Mouse (Mus musculus): ENCODE measurements around the gene Kcnb1.

Kcnb1 gene

DNA sequence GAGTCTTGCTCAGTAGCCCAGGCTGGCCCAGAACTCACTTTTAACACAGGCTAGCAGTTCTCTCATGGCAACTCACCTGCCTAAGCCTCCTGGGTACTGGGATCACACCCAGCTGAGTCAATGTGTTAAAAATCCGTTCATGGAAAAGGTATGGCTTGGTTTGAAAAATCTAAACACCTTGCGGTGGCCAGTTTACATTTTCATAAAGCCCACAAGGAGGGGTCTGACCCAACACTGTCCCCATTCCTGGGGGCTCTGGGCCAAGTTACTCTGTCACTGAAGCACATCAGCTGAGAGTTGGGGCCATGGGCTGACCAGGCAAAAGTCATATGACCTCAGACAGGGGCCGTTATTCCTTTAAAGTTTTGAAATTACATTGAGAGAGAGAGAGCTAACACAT is 109.6 kb downstream of the Kcnb1 start:
- WGBS: 73% methylated on average over 3 of the region's 3 CpGs

DNA sequence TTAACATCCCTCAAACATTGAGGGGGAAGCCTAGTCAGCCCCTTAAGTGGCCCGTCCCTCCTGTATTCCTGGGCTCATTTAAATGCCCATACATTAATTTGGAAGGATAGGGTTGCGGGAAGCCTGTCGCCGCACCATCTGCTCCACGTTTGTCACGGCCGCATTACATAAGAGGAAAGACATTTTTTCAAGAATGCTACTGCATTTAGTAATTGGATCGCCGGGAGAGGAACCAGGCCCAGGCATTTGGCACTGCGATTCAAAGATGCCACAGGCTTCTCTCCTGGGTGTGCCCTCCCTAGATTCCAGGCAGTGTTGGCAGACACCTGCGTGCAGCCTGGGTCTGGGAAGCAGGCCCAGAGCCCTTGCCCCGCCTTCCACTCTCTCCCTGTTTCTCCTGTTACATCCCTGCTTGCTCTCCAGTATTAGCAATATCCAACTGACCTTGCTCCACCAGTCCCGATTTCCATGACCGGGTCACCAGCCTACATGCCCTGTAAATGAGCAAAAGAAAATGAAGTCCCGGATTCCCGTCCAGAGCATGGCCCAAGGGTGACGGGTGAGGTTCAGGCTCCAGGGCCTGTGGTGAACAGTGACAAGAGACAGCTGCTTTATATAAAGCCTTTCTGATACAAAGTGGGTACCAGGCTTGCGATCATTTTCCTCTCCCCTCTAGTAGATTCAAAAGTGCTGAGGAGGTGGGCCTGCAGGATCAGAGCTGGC is 110.3 kb downstream of the Kcnb1 start:
- 34% methylated on average over 18 of the region's 18 CpGs for WGBS

DNA sequence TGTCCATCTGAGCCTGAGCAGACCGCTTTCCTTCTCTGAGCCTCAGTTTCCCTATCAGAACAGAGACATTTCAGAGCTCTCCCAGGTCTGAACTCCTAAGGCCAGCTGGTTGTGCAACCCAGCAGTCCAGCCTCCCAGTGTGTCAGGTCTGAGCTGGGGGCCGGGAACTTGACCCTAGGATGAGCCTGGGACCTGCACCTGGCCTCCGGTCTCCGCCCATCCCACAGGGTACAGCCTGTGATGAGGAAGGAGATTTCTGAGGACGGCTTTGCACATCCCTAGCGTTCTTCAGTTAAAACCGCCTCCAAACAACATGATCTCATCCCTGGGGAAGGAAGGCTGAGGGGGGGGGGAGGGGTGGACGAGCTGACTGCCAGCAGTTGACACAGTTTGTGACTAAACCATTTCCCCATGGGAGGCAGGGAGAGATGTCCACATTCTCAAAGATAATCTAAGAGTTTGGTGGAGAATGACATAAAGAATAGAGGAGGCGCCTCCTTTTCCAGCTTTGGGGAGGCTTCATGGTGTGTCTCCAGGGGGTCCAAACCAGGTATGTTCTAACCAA is 110.9 kb downstream of the Kcnb1 start:
- 28% methylated on average over 9 of the region's 9 CpGs for WGBS

DNA sequence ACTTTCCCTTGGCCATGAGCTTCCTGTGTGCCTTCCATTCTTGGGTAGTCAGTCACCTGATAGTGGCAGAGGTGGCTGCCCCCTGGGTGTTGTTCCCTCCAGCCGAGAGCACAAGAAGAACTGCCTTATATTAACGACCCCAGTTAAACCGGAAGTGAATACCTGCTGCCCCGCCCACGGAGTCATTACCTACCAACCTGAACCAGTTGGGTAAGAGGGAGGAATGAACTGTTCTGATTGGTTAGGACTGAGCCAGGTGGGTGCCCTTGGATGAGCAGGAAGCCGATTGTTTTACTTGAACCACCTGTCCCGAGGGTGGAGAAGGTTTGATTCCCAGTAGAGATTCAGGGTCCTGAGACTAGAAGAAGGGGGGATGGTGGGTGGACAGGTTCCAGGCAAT is 111.5 kb downstream of the Kcnb1 start:
- 46% methylated on average over 7 of the region's 7 CpGs for WGBS

DNA sequence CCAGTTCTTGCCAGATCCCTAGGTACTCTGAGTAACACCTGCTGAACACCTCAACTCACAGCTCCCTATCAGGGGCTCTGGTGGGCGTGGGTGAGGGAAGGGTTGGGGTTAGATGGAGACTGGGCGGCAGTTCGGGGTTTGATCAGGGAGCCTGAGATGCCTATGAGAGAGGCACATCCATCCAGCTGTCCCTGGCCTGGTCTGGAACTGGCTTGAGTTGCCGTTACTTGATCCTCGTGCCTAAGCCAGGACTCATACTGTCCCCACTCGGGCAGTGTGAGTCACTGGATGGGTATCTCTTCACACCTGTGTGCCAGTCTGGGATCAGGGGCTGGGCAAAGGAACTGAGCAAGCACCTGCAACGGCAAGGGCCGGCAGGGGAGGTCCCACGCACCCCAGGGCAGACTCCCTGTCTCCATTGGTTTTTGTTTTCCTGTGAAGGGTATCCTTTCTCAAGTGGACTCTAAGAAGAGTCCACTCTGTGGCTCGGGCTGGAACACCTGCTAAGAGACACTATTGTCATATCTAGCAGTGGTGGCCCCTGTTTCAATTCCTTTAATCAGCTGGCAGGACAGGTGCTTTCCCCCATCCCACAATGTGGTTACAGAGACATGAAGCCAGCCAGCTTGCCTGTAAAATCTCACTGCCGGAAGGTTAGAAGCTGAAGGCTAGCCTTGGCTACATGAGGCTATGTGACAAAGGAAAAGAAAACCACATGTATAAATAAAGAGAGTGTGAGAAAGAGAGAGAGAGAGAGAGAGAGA is 112.6 kb downstream of the Kcnb1 start:
- 87% methylated on average over 11 of the region's 11 CpGs for WGBS

DNA sequence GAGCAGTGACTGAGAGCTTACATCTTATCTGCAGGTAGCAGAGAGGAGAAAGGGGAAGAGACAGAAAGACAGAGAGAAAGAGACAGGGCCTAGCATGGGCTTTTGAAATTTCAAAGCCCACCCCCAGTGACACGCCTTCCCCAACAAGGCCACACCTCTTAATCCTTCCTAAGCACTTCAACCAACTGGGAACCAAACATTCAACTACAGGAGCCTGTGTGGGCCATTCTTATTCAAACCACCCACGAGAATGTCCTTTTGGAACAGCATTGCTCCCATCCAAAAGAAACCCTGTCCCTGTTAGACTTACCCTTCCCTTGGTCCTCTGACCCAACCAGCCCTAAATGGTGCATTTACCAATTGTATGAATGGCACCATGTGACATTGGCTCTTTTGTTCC is 113.2 kb downstream of the Kcnb1 start:
- WGBS: 82% methylated on average over 2 of the region's 2 CpGs

DNA sequence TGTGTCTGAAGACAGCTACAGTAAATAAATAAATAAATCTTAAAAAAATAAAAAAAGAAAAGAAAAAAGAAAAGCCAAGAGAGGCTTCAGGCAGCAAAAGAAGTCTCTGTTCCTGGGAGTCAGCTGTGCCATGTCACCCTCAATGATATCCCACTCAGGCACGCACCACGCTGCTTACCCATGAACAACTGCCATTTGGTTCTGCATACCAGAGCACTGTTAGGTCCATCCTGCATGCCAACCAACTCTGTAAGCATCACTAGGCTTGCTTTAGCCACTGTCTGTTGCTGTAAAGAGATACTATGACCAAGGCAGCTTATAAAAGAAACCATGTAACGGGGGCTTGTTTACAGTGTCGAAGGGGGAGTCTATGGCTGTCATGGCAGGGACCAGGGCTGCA is 113.6 kb downstream of the Kcnb1 start:
- WGBS: 92% methylated on average over 4 of the region's 4 CpGs

DNA sequence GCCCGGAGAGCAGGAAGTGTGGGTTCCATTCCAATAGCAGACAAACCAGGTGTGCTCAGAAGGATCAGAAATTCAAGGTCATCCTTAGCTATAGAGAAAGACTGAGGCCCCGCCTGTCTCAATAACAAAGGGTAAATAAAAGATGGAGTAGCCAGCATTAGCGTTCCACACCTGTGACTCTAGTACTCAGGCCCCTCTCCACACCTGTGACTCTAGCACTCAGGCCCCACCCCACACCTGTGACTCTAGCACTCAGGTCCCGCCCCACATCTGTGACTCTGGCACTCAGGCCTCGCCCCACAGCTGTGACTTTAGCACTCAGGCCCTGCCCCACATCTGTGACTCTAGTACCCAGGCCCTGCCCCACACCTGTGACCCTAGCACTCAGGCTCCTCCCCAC is 115.4 kb downstream of the Kcnb1 start:
- 89% methylated on average over 5 of the region's 5 CpGs for WGBS

DNA sequence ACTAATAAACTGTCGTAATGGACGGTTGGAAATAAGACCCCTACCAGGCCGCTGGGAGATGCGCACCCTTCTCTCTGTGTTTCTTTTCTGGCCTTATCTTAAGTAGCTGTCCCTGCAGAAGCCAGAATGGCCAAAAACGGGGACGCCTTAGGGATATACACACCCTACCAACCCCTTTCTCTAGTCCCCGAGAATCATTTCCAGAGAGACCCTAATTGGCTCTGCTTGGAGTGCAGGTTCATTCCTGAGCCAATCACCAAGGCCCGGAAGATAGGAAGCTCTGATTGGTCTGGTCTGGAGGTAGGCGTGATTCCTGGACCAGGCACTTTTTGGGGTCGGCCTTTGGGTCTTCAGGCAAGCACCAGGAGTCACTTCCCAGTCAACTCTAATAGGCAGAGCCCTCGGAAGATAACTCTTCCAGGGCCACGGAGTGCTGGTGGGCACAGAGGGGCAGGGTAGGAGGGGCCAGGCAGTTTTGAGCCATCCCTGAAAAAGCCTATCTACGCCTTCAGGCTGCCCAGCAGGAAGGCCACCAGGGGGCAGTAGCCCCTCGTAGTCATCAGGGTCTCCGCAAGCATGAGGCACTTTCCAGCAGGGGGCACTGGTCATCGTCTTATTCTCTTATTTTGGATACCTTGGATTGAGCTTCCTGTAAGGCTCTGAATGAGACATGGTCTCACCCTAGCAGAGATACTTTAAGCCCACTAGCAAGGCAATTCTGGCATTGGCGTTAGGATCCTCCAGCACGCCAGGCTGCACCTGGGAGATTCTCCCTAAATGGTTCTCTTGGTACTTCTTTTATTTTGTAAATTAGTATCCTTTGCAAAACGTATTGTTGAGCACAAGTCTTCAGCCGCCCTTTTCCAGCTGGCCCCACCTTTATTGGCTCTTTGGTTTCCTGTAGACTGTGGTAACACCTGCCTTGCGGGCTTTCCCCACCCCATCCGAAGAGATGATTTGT is 118.0 kb downstream of the Kcnb1 start:
- 5% methylated on average over 22 of the region's 22 CpGs for WGBS

DNA sequence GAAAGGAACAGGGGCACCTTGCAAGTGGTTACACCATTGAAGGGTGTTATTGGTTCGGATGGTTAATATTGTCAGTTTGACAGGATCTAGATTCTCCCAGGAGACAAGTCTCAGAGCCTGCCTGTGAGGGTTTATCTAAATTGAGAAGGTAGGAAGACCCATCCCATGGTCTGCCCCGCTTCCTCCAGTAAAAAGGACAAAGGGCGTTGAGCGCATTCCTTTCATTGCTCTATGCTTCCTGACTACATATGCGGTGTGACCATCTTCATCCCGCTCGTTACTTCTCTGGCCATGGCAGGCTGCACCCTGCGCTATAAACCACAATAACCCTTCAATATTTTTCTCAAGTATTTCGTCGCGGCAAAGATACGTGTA is 118.7 kb downstream of the Kcnb1 start:
- WGBS: 17% methylated on average over 12 of the region's 12 CpGs

DNA sequence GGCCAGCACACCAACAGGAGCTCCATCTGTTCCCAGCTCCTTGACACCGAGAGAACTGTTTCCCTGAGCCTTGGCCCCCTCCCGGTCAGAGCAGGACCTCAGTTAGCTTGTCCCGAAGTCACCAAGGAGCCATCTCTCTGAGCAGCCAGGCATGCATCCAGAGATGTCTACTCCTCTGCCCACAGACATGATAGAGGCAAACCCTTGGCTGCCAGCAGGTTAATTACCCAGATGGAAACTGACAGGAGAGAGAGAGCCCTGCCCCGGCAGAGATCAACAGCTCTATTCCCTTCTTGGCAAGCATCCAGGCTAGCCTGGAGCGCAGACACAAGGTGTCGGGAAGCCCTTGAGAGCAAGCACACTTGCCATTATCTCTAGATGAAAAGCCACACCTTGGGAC is 119.6 kb downstream of the Kcnb1 start:
- WGBS: 45% methylated on average over 6 of the region's 6 CpGs

DNA sequence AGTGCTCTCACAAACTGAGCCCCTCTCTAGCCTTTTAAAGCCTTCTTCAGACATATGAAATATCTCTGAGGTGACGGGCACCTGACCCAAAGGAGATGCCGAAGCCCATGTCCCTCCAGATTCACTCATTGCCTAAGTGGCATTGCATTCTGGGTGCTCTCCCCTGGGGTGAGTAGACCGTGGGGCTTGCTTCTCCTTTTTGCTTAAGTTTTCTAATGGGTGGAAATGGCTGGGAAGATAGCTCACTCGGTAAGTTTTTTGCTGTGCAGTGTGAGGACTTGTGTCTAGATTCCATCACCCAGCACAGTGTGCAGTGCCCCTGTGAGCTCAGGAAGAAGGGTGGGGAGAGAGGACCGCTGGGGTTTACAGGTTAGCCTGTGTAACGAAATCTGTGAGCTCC is 122.4 kb downstream of the Kcnb1 start:
- WGBS: 50% methylated on average over 6 of the region's 6 CpGs

DNA sequence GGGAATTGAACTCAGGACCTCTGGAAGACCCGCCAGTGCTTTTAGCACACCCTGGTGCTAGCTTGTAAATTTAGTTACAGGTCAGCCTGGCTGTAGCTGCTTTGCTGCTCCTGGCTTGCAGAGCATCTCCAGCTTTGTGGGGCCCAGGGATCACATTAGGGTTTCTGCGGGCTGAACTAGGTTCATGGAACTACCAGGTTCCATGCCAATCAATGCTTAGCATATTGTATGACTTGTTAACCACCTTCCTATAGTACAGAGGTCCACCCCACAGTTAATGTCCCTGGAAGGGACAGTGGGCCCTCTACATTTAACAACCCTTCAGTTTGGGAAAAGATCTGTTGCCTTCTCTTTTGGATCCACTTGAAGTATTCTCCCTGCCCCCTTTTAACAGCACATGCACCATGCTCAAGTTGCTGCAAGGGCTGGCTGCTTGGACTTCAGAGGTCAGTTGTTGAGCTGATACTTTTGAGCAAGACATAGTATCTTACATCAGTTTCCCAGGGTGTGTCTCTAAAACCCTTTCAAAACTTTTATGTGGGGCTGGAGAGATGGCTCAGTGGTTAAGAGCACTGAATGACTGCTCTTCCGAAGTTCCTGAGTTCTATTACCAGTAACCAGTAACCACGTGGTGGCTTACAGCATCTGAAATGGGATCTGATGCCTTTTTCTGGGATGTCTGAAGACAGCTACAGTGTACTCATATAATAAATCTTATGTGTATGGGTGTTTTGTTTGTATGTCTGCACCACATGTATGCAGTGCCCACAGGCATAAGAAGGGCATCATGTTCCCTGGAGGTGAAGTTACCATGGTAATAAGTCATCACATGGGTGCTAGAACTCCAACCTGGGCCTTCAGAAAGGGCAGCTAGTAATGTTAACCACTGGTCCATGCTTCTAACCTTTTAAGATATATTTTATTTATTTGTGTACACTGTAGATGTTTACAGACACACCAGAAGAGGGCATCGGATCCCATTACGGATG is 123.1 kb downstream of the Kcnb1 start:
- 30% methylated on average over 6 of the region's 6 CpGs for WGBS

DNA sequence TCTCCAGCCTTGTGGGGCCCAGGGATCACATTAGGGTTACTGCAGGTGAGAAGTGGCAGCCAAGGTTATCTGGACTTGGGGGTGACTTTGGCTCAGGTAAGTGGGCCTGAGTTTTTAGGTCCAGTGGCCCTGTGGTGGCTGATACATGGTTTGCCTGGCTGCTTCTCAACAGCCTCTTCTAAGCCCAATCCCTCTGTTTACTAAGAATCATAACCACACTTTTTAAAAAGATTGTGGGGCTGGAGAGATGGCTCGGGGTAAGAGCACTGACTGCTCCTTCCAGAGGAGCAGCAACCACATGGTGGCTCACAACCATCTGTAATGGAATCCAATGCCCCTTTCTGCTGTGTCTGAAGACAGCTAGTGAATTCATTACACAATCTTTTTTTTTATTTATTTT is 123.9 kb downstream of the Kcnb1 start:
- 47% methylated on average over 1 of the region's 1 CpGs for WGBS

DNA sequence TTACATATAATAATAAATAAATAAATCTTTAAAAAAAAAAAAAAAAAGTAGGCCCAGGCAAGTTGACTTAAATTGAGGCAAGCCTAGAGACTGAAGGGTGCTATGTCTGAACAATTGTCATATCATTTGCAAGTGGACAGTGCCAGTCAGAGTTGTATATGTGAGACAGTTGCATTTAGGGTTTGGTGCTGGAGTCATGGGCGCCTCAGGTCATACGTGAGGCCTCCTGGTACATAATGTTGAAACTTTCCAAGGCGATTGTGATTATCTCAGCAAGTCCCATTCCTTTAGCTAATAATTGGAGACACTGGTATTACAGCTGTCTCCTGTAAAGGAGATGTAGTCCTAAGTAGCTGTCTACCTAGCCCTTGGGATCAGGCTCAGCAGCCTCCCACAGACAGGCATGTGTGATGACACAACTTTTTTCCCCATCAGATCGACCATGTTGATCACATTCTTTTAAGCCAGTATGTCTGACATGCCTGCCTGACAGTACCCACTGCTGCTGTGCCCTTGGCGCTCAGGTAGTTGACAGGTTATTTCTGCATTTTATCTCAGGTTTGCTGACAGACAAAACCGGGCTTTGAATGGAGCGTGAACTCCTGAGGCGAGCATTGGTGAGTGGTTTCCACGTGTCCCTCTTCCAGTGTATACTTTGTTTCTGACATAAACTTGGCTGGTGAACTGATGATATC is 125.2 kb downstream of the Kcnb1 start:
- 22% methylated on average over 9 of the region's 9 CpGs for WGBS

DNA sequence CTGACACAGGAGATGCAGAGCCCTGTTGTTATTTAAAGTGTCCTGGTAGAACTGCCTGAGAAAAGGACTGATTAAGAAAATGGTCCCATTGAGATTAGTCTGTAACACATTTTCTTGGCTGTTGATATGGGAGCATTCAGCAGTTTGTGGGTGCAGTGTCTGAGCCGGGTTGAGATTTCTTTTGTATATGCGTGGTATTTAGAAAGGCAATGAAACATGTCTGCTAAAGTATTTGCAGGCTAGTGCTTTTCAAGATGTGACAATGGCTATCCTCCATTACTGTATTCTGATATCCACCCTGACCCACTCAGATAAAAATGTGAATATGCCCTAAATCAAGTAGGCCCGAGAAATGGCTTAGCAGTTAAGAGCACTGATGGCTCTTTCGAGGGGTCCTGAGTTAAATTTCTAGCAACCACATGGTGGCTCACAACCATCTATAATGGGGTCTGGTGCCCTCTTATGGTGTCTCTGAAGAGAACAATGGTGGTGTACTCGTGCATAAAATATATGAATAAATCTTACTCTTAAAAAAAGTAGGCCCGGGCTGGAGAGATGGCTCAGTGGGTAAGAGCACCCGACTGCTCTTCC is 126.0 kb downstream of the Kcnb1 start:
- WGBS: 8% methylated on average over 7 of the region's 7 CpGs

DNA sequence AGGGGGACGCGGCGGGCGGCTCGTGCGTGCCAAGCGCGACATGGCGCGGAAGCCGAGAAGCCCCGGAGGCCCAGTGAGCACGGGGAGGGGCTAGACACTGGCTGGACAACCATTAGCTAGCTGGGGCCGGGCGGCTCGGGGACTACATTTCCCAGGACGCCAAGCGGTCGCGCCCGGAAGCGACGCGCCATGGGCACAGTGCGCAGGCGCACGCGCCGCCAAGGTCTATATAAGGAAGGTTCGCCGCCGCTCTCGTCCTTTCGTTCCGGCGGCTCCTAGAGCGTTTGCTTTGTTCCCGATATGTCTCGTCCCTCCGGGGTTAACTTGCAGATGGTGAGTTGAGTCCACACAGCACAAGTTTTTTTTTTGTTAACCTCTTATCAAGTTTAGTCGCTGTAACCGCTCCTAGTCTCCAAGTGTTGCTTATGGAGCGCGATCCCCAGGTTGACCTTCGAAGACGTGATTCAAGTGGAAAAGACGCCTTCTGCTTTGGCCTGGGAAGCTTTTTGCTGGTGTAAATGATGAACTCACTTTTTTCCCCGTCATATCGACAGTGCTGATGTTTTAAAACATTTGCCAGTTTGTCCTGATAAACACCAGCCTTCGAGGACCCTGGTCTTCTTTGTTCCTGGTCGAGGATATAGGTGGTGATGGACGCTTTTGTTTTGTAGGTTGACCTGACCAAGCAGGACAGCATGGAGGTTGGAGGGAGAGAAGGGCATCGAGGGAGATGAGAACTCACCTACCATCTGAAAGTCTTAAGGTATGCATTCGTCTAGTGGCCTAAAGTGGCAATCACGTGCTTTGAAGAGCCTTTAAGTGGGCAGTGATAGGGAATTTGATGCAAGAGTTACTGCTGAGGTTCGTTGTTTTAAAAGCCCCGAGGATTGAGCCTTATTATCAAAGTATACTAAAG is 126.7 kb downstream of the Kcnb1 start, which contains the start of gene Znfx1:
Znfx1 (minus strand) TSS at position 51 of the 916 bp plus-strand sequence.
- 1% methylated on average over 57 of the region's 57 CpGs for WGBS

DNA sequence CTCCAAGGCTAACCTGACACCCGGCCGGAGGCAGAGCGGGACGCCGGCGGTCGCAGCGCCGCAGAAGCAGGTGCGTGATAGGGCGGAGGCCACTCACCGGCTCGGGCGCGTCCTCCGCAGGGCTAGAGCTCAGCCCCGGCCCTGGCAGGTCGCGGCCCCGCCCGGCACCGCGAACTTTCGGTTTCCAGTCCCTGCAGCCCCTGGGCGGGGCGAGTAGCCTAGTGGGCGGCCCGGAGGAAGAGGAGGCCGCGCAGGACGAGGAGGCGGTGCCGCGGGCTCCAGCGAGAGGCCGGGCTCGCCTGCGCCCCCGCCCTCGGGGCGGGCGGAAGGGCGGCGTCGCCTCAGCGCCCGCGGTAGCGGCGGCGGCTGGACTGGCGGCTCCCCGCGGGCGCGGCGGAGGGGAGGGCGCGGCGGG is 127.5 kb downstream of the Kcnb1 start:
- under 1% methylated on average over 60 of the region's 60 CpGs for WGBS

Data from cerebral cortex, adult 2 months (tissue).